Mouse (Mus musculus) limb, embryonic 13.5 days (tissue): ENCODE results near the gene Utp6. TPM values are rescaled to one million over a fixed set of nuclear protein-coding genes. Genes with fewer than 3 reads are reported as not detected.
"Not testable (repeated sequence)": the region's sequence is repeated elsewhere in the genome, so short reads cannot be mapped to it uniquely, and the experiment has no call there.

Source experiments
- ATAC-seq: fragments of 200-750 bp; cut with Nextera tagmentation; 2 replicates; pipeline ENCODE4 v1.8.0; 2017; ENCODE audit warnings: low read depth, moderate number of reproducible peaks, moderate TSS enrichment; ENCODE audit not compliant: low FRiP score
- H3K27ac ChIP-seq: fragments of 300-500 bp; sonication (generic); 2 replicates; pipeline ENCODE4 v1.5.1; 2015; ENCODE audit warnings: inconsistent platforms, mild to moderate bottlenecking, moderate library complexity
- H3K27me3 ChIP-seq: fragments of 300-500 bp; sonication (generic); 2 replicates; pipeline ENCODE4 v1.6.1; 2015; ENCODE audit warnings: mild to moderate bottlenecking, inconsistent platforms
- H3K36me3 ChIP-seq: fragments of 300-500 bp; sonication (generic); 2 replicates; pipeline ENCODE4 v1.6.1; 2015; ENCODE audit warnings: inconsistent platforms, mild to moderate bottlenecking, moderate library complexity
- H3K4me1 ChIP-seq: fragments of 300-500 bp; sonication (generic); 2 replicates; pipeline ENCODE4 v1.6.1; 2015; ENCODE audit warnings: inconsistent platforms
- H3K4me2 ChIP-seq: fragments of 300-500 bp; sonication (generic); replicated peaks from 2 replicates; pipeline ENCODE4 v1.6.1; 2015; ENCODE audit warnings: inconsistent platforms, mild to moderate bottlenecking, moderate library complexity
- H3K4me3 ChIP-seq: fragments of 300-500 bp; sonication (generic); 2 replicates; pipeline ENCODE4 v1.5.1; 2015; ENCODE audit warnings: moderate library complexity, mild to moderate bottlenecking, inconsistent platforms
- H3K9ac ChIP-seq: fragments of 300-500 bp; sonication (generic); 2 replicates; pipeline ENCODE4 v1.6.1; 2015; ENCODE audit warnings: mild to moderate bottlenecking, inconsistent platforms
- H3K9me3 ChIP-seq: fragments of 300-500 bp; sonication (generic); 2 replicates; pipeline ENCODE4 v1.6.1; 2016; ENCODE audit warnings: inconsistent platforms
- WGBS: fragments of 180-500 bp; shearing (Covaris S2); methylation state at CpG from one replicate; pipeline ENCODE4 v1.1.7; 2015; 5-methylcytosine and 5-hydroxymethylcytosine counted together
- polyA plus RNA-seq: library from polyadenylated mRNA; unstranded; fragments of >200 nt; fragmentation: Nextera tagmentation; extraction: Ambion mirVana; gene quantifications from 2 replicates; pipeline ENCODE4 v1.2.1, GENCODE M21; 2015

Utp6 gene
- polyA plus RNA-seq, 1 experiment from 2014 or later, result 64.0 TPM

DNA sequence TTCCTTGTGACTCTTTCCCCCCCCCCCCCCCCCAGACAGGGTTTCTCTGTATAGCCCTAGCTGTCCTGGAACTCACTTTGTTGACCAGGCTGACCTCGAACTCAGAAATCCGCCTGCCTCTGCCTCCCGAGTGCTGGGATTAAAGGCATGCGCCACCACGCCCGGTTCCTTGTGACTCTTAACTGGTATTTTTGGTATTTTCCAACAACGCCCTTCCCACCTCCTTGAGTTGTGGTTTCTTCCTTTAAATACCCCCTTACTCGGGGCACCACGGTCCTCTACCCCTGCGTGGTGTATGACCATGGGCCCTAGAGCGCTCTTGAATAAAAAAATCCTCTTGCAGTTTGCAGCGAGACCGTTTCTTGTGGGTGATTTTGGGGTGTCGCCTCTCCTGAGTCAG is 14.9 kb upstream of the Utp6 start:
- not testable (repeated sequence) for H3K4me3 ChIP-seq, H3K36me3 ChIP-seq, ATAC-seq, H3K9ac ChIP-seq, H3K9me3 ChIP-seq, H3K27ac ChIP-seq, H3K4me2 ChIP-seq
- Histone ChIP-seq H3K4me1 (peaks cover 17% of the 10 kb centered on the region), H3K27me3 (peaks cover 35% of the 10 kb centered on the region)
- WGBS, result 93% methylated on average over 14 of the region's 14 CpGs

DNA sequence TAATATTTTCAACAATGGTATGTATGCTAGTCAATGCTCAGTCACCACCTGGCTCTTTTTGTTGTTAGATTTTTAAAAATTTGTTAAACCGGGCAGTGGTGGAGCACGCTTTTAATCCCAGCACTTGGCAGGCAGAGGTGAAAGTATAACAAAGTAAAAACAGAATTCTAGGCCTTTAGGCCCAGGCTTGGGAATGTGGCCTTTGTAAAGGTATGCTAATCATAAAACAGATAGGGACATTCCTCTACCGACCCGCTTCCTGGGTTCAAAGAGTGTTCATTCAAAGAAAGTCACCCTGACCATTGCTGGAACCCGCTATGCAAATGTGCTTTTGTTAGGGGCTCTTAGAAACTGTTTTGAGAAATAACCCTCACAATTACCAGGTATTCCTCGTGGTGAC is 14.5 kb upstream of the Utp6 start:
- 80% methylated on average over 6 of the region's 6 CpGs for WGBS

DNA sequence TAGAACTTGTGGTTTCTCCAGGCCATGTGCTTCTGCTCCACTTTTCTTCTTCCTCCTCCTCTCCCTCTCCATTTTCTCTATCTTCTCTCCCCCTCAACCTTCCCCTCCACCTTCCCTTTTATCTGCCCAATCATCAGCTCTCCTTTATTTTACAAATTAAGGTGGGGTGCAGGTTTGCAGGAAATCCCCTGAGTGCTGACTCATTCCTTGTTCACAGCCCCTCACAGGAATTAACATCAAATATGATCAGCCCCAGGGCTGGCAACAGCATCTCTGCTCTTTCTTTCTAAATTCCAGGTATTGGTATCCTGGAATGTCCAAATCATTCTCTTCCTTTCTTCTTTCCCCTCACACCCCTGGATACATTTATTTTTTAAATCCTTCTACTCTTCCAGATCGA is 14.0 kb upstream of the Utp6 start:
- H3K9ac ChIP-seq, result no peak overlapping the region
- peaks cover 35% of the 10 kb centered on the region for H3K27me3 ChIP-seq
- no peak overlapping the region for H3K4me2 ChIP-seq
- peaks cover 17% of the 10 kb centered on the region for H3K4me1 ChIP-seq
- no peaks in the 10 kb centered on the region for H3K9me3 ChIP-seq
- no peak overlapping the region for H3K4me3 ChIP-seq
- 93% methylated on average over 1 of the region's 1 CpGs for WGBS
- H3K27ac ChIP-seq, result no peak overlapping the region
- no peak for ATAC-seq
- H3K36me3 ChIP-seq, result no peaks in the 10 kb centered on the region

More for the DNA sequence above, 14.5 kb upstream of the Utp6 start:
- H3K4me1 ChIP-seq, result peaks cover 17% of the 10 kb centered on the region
- H3K4me3 ChIP-seq, H3K27ac ChIP-seq, H3K9ac ChIP-seq, H3K4me2 ChIP-seq, H3K9me3 ChIP-seq, ATAC-seq, H3K36me3 ChIP-seq: not testable (repeated sequence)
- H3K27me3 ChIP-seq, result peaks cover 35% of the 10 kb centered on the region

DNA sequence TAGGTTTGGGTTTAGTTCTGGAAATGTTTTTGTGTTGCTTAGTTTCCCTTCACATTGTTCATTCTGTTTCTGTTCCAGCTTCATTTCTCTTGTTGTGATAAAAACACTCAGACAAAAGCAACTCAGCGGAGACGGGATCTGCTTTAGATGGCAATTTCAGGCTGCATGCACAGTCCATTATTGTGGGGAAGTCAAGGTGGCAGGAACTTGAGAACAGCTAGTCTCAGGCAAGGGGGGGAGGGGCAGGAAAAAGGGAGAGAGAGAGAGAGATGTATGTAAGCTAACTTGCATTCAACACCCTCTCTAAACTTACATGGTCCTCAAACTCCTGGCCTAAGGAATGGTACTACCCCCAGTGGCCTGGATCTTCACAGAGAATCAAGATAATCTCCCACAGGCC is 13.2 kb upstream of the Utp6 start:
- no peak overlapping the region for H3K27ac ChIP-seq
- H3K36me3 ChIP-seq, result no peaks in the 10 kb centered on the region
- H3K4me2 ChIP-seq, result no peak overlapping the region
- no peaks in the 10 kb centered on the region for H3K9me3 ChIP-seq
- H3K9ac ChIP-seq, result no peak overlapping the region
- 65% methylated on average over 2 of the region's 2 CpGs for WGBS
- H3K4me1 ChIP-seq, result peaks cover 17% of the 10 kb centered on the region
- no peak for ATAC-seq
- H3K27me3 ChIP-seq, result peaks cover 35% of the 10 kb centered on the region
- no peak overlapping the region for H3K4me3 ChIP-seq

DNA sequence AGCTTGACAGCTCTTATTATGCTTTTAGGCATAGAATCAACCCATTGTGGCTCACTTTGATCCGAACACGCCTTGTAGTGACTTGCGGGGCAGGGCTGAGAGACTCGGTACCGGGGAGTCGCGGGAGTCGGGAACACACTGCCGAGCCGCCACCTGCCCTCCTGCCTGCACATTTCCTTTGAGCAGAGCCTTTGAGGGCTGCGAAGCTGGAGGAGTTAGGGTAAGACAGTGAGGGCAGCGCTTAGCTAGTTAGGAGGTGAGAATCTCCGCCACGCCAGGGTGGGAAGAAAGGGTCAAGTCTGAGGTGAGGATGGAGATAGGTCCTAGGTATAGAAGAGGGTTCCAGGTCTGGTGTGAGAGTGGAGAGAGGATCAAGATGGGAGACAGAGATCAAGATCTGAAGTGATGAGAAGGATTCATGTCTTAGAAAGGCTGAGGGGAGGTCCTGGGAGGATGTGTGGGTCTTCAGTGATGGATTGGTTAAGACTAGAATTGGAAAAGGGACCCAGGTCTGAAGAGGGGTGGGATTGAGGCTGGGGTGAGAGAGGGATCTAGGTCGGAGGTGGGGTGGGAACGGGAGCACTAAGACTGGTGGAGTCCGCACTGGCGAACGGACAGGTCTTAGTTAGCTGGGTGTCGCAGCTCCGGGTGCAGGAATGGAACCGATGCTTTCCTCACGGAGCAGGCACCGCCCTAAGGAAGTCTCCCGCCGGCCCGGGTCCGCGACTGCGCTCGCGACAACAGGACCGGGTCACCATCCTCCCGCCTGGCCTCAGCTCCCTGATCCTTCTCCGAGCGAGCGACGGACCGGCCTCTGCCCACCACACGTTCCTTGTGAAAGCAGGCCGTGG is 11.7 kb upstream of the Utp6 start:
- peak overlapping the region; percentile 56 for H3K4me3 ChIP-seq
- H3K36me3 ChIP-seq, result no peaks in the 10 kb centered on the region
- H3K9me3 ChIP-seq, result no peaks in the 10 kb centered on the region
- ATAC-seq, result no peak
- peaks cover 17% of the 10 kb centered on the region for H3K4me1 ChIP-seq
- peak overlapping the region; percentile 91 for H3K4me2 ChIP-seq
- peak overlapping the region; percentile 69 for H3K9ac ChIP-seq
- no peak overlapping the region for H3K27ac ChIP-seq
- H3K27me3 ChIP-seq, result peaks cover 35% of the 10 kb centered on the region
- under 1% methylated on average over 41 of the region's 41 CpGs for WGBS

DNA sequence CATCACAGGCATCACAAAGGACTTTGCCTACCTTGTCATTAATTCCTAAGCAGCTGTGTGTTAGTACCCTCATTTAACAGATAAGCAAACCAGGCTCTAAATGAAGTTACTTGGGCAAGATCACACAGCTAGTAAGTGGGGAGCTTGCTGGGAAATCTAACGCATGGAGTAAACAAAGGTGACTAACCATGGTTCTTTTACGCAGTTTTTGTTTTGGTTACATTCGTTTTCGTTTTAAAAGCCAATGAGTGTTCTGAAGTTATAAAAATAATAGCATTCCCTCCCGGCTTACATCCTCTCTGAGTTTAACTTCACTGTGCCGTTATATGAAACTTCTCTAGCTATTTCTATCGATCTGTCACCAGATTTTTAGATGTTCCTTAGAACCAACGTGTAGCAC is 10.9 kb upstream of the Utp6 start:
- H3K9me3 ChIP-seq, result no peaks in the 10 kb centered on the region
- no peak overlapping the region for H3K27ac ChIP-seq
- peak overlapping the region; percentile 91 for H3K4me2 ChIP-seq
- H3K27me3 ChIP-seq, result peaks cover 35% of the 10 kb centered on the region
- H3K36me3 ChIP-seq, result no peaks in the 10 kb centered on the region
- WGBS, result 9% methylated on average over 8 of the region's 8 CpGs
- ATAC-seq, result no peak
- no peak overlapping the region for H3K9ac ChIP-seq
- peak overlapping the region; percentile 56 for H3K4me3 ChIP-seq
- H3K4me1 ChIP-seq, result peaks cover 17% of the 10 kb centered on the region

DNA sequence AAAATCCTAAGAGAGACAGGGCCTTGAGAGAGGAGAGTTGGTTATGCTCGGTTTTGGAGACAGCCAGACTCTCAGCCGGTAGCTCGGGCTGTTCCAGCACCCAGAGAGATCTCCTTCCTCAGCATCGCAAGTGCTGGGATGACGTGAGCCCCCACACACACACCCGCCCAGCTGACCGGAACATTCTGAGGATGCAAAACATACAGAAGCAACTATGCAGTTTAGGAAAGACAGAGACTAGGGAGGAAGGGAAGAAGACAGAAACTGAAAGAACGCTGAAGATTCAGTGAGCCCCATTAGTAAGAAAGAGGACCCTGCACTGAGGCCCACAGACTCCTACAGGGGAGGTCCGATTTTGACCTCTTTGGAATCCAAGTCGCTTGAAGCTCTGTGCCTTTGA is 5.6 kb upstream of the Utp6 start:
- H3K27me3 ChIP-seq, result peaks cover 4% of the 10 kb centered on the region
- no peak overlapping the region for H3K9ac ChIP-seq
- ATAC-seq, result no peak
- peaks cover 9% of the 10 kb centered on the region; the same call in 1 of the 2 replicates for H3K4me1 ChIP-seq
- WGBS, result 77% methylated on average over 10 of the region's 10 CpGs
- no peak overlapping the region for H3K27ac ChIP-seq
- no peak overlapping the region for H3K4me3 ChIP-seq
- H3K4me2 ChIP-seq, result no peak overlapping the region
- H3K9me3 ChIP-seq, result no peaks in the 10 kb centered on the region
- no peaks in the 10 kb centered on the region for H3K36me3 ChIP-seq

DNA sequence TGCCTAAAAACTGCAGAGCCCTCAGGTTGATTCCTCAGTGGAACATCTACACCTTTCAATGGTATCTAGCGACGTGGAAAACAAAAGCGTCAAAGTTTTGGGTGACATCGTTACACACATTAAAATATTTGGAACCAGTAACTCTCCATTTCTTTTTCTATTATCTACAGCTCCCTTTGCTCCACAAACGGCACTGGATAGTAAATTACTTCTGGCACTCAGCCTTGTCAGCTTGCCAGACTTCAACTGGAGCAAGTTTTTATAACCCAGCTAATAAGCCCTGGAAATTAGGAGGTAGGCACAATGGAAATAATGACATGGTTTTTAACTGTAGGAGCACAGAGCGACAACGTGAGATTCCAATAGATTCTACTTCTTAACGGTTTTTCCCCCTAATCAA is 3.7 kb upstream of the Utp6 start:
- no peaks in the 10 kb centered on the region for H3K9me3 ChIP-seq
- WGBS, result 39% methylated on average over 8 of the region's 8 CpGs

DNA sequence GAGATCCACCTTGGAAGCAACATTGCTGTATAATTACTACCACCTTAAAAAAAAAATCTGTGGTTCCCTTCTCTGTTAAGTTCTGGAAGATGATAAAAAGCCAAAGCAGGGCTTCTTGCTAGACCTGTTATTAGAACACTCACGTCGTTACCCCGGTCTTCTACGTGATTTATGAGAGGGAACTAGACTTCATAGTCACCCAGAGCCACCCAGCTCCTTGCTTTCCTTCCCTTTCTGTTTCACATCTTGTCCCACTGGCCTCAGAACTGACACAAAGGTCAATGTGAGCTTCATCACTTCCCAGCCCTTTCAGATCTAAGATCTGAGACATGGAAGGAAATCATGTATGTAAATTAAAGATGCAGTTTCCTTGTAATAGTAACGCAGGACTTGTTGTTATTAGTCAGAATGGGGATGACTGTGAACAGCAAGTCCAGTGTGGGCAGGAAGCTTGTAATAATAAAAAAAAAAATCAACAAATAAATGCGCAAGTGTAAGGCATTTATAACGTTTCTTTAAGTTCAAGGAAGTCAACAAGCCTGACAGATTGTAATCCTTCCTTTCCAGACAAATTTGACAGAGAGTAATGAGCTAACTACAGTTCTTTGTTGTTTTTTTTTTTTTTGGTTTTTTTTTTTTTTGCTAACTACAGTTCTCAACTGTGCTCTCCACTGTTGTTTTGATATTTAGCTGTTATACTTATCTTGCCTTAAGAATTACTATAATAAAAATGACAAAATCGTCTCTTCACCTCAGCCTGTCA is 1.2 kb upstream of the Utp6 start:
- Histone ChIP-seq H3K9me3 (no peaks in the 10 kb centered on the region), H3K9ac (no peak overlapping the region), H3K4me2 (peak overlapping the region; percentile 62), H3K27ac (no peak overlapping the region), H3K36me3 (peaks cover 16% of the 10 kb centered on the region), H3K4me3 (no peak overlapping the region), H3K4me1 (peaks cover 17% of the 10 kb centered on the region), H3K27me3 (no peaks in the 10 kb centered on the region)
- WGBS, result 29% methylated on average over 8 of the region's 8 CpGs
- ATAC-seq, result no peak

More for the DNA sequence above, 3.7 kb upstream of the Utp6 start:
- Histone ChIP-seq H3K27ac (no peak overlapping the region), H3K36me3 (no peaks in the 10 kb centered on the region), H3K4me2 (peak overlapping the region; percentile 21; the same call in 1 of the 2 replicates), H3K4me1 (peaks cover 14% of the 10 kb centered on the region), H3K27me3 (no peaks in the 10 kb centered on the region), H3K4me3 (no peak overlapping the region), H3K9ac (no peak overlapping the region)
- no peak for ATAC-seq

DNA sequence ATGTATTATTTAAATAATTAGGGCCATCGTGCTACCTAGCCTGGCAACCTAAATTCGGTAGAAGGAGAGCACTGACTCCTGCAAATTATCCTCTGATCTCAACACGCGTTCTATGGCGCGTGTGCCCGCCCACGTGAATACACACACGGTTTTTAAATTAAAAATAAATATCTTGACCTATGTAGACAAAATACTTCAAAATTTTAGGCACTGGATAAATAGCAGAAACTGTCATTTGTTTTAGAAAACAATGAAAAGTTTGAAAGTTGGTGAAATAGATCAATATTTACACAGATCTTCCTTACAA is 640 bp upstream of the Utp6 start:
- H3K27me3 ChIP-seq, result no peaks in the 10 kb centered on the region
- peaks cover 21% of the 10 kb centered on the region for H3K36me3 ChIP-seq
- no peaks in the 10 kb centered on the region for H3K9me3 ChIP-seq
- H3K4me2 ChIP-seq, result peak overlapping the region; percentile 62
- H3K9ac ChIP-seq, result peak overlapping the region; percentile 48
- WGBS, result 4% methylated on average over 9 of the region's 9 CpGs
- H3K4me1 ChIP-seq, result peaks cover 17% of the 10 kb centered on the region
- no peak overlapping the region for H3K27ac ChIP-seq
- ATAC-seq, result no peak
- peak overlapping the region; percentile 79 for H3K4me3 ChIP-seq

DNA sequence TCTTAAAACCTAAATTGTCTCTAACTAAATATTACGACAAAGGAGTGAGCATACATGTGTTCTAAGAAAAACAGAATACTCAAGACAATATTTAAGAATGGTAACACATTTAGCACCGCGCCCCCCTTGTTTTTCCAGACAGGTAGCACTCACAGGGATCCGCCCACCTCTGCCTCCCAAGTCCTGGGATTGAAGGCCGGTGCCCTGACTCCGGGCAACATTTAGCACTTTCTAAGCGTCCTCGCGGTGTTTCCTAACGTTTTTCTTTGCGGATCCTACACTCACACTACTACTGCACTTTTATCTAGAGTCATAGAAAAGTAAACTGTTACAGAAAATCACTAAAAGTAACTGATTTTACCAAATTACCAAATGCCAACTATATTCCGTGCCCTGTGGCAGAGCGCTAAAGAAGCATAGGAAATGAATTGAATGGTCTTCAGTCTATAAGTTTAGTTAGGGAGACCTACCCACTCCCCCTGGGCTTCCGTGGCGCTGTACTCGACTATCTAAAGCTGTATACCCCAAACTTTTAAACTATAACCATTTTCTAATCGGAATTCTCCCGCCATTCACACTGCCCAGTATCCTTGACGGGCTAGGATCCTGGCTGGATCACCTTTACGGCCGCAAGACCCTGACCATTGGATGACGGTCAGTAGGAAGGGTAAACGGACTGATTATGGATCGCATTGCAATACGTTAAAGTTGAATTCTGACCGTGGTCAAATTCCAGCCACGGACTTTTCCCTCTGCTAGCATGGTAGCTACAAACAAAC is 655 bp downstream of the Utp6 start:
- Histone ChIP-seq H3K27me3 (no peaks in the 10 kb centered on the region), H3K4me2 (peak overlapping the region; percentile 80), H3K9me3 (no peaks in the 10 kb centered on the region), H3K27ac (peak overlapping the region; percentile 53; the same call in 1 of the 2 replicates), H3K4me3 (peak overlapping the region; percentile 79), H3K36me3 (peaks cover 34% of the 10 kb centered on the region), H3K4me1 (peaks cover 17% of the 10 kb centered on the region), H3K9ac (peak overlapping the region; percentile 79)
- WGBS, result 6% methylated on average over 27 of the region's 27 CpGs
- ATAC-seq, result peak; percentile 55

DNA sequence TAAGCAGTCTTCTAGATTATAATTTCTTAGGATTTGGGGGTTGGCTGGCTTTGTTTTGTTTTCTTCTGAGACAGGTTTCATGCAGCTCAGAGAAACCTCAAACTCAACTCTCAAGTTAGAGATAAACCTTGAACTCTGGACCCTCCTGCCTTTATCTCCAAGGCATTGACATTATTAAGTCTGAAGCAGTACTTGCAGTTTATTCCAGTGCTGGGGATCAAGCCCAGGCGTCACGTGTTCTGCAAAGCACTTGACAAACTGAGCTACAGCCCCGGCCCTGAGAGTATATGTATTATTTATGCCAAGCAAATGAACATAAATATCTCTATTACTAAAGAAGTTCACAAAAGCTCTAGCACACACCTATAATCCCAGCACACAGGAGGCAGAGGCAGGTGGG is 14.9 kb downstream of the Utp6 start:
- no peak overlapping the region for H3K27ac ChIP-seq
- peaks cover 87% of the 10 kb centered on the region for H3K36me3 ChIP-seq
- 98% methylated on average over 3 of the region's 3 CpGs for WGBS
- H3K4me1 ChIP-seq, result no peaks in the 10 kb centered on the region
- H3K9ac ChIP-seq, result no peak overlapping the region
- H3K27me3 ChIP-seq, result no peaks in the 10 kb centered on the region
- no peak overlapping the region for H3K4me3 ChIP-seq
- H3K9me3 ChIP-seq, result no peaks in the 10 kb centered on the region
- H3K4me2 ChIP-seq, result no peak overlapping the region
- ATAC-seq, result no peak
